20 mouse cellular contexts compared by ENCODE assay signal in the genomic region with DNA sequence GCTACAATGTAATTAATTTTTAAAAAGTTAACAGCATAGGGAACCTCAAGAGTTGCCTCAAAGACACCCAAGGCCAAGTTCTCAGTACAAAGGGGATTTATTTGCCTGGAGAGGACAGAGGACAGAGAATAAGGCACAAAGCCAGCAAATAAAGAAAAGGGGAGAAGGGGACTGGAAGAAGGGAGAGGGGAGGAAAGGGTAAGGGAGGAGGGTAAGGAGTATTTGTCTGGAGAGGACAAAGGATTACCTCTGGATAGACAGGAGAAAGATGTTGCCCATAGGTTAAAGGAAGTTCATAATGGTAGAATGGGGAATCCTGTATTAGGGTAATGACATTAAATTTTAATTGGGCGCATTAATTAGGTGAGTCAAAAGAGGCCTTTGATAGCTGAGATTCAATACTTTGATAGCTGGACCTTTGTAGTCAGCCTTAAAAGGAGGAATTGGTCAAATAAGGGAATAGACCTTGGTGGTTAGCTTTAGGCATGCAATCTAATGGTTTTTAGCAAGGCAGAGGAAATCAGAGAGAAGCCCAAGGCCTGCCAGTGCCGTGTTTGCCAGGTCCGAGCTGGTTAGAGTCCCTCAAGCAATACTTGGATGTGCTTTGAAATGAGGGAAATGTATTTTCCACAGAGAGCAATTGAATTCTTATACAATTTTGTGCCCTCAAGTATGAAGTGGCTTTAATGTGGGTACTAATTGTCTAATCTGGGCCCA.
DNase-seq lines count a peak whose midpoint lies in the region; ATAC-seq and TF ChIP-seq lines count a peak whose summit lies in the region.
"Had no signal": no experiment of that assay in that cellular context is flagged by ENCODE, and none has a peak within 500 bp of the region (broad histone marks: within the 10 kb centered on the region; RNA-seq: fewer than 3 reads in every experiment).

No protein-coding gene starts in this region.

- H3K4me1 ChIP-seq in forebrain, embryonic 11.5 days (replicated peaks; ENCODE audit: control insufficient read depth, insufficient read depth, low read length) = 0 out of 2 replicates have a peak, but pooled peaks cover 1% of the 10 kb centered on the region
- peaks cover 3% of the 10 kb centered on the region; the same call in 1 of the 2 replicates for H3K4me1 ChIP-seq in forebrain, embryonic 12.5 days
- no peaks in the 10 kb centered on the region for H3K4me1 ChIP-seq in forebrain, embryonic 14.5 days (ENCODE audit: control insufficient read depth, insufficient read depth, low read length)
- H3K4me1 ChIP-seq in midbrain, embryonic 14.5 days (ENCODE audit: control insufficient read depth, insufficient read depth, low read length) = no peaks in the 10 kb centered on the region
- no peaks in the 10 kb centered on the region for H3K4me1 ChIP-seq in lung, postnatal 0 days (ENCODE audit: insufficient read depth, low read depth, low read length)
- H3K4me1 ChIP-seq: embryonic facial prominence, embryonic 15.5 days; lung, embryonic 15.5 days had no signal

- DNase-seq in forebrain, embryonic 11.5 days (ENCODE audit: low spot score) = no peak
- DNase-seq in adrenal gland, postnatal 10 days = peak; percentile 43
- peak; percentile 10 for DNase-seq in forebrain, embryonic 14.5 days (ENCODE audit: low spot score)
- DNase-seq in midbrain, embryonic 14.5 days = peak; percentile 35
- no peak for DNase-seq in right cerebral cortex, postnatal 4 days
- DNase-seq in gastrocnemius, postnatal 4 days (ENCODE audit: low spot score in 2 of 2) = no peak
- DNase-seq in lung, postnatal 0 days (ENCODE audit: low spot score) = no peak
- DNase-seq: cerebellum, adult 11 months; cerebellum, postnatal 14 days; gastrocnemius, postnatal 36 days; kidney, adult 8-10 months; kidney, postnatal 25 days; thymus, postnatal 36 days had no signal

- no peaks in the 10 kb centered on the region for H3K9me3 ChIP-seq in forebrain, embryonic 11.5 days (ENCODE audit: control insufficient read depth, low read length)
- no peaks in the 10 kb centered on the region for H3K9me3 ChIP-seq in forebrain, embryonic 12.5 days
- no peaks in the 10 kb centered on the region for H3K9me3 ChIP-seq in forebrain, embryonic 14.5 days (replicated peaks; ENCODE audit: control insufficient read depth, low read length)
- no peaks in the 10 kb centered on the region for H3K9me3 ChIP-seq in midbrain, embryonic 14.5 days (ENCODE audit: control insufficient read depth, low read length)
- H3K9me3 ChIP-seq in lung, postnatal 0 days (ENCODE audit: low read length) = no peaks in the 10 kb centered on the region
- H3K9me3 ChIP-seq: embryonic facial prominence, embryonic 15.5 days; G1E; lung, embryonic 15.5 days had no signal

- TF ChIP-seq EP300 in lung, postnatal 0 days (IDR thresholded peaks at IDR 0.05) = no peak

- TF ChIP-seq CTCF in lung, postnatal 0 days (IDR thresholded peaks at IDR 0.05) = no peak

- H3K4me2 ChIP-seq in forebrain, embryonic 11.5 days (ENCODE audit: low read depth, low read length, severe bottlenecking) = no peak overlapping the region
- no peak overlapping the region for H3K4me2 ChIP-seq in forebrain, embryonic 12.5 days
- H3K4me2 ChIP-seq in forebrain, embryonic 14.5 days (ENCODE audit: low read length) = no peak overlapping the region
- H3K4me2 ChIP-seq in midbrain, embryonic 14.5 days (ENCODE audit: low read length) = no peak overlapping the region
- H3K4me2 ChIP-seq in lung, postnatal 0 days (replicated peaks; ENCODE audit: low read depth, low read length) = no peak overlapping the region
- H3K4me2 ChIP-seq: embryonic facial prominence, embryonic 15.5 days; lung, embryonic 15.5 days had no signal

- H3K27ac ChIP-seq in forebrain, embryonic 11.5 days (ENCODE audit: low read depth, low read length) = no peak overlapping the region
- H3K27ac ChIP-seq in forebrain, embryonic 12.5 days = no peak overlapping the region
- no peak overlapping the region for H3K27ac ChIP-seq in forebrain, embryonic 14.5 days (ENCODE audit: low read depth, low read length)
- H3K27ac ChIP-seq in midbrain, embryonic 14.5 days (replicated peaks; ENCODE audit: low read depth, low read length) = no peak overlapping the region
- no peak overlapping the region for H3K27ac ChIP-seq in lung, postnatal 0 days (ENCODE audit: low read length)
- H3K27ac ChIP-seq: embryonic facial prominence, embryonic 15.5 days; liver, embryonic 14.5 days; lung, embryonic 15.5 days; macrophage had no signal

- no peak overlapping the region for H3K4me3 ChIP-seq in forebrain, embryonic 11.5 days (ENCODE audit: low read depth, low read length)
- no peak overlapping the region for H3K4me3 ChIP-seq in forebrain, embryonic 12.5 days (replicated peaks)
- H3K4me3 ChIP-seq in forebrain, embryonic 14.5 days (ENCODE audit: low read depth, low read length) = no peak overlapping the region
- no peak overlapping the region for H3K4me3 ChIP-seq in midbrain, embryonic 14.5 days (replicated peaks; ENCODE audit: low read depth, low read length)
- no peak overlapping the region for H3K4me3 ChIP-seq in lung, postnatal 0 days (ENCODE audit: low read depth, low read length)
- H3K4me3 ChIP-seq: embryonic facial prominence, embryonic 15.5 days; lung, embryonic 15.5 days had no signal

- 69% methylated on average over 3 of the region's 3 CpGs for WGBS in forebrain, embryonic 11.5 days
- WGBS in forebrain, embryonic 12.5 days = 43% methylated on average over 3 of the region's 3 CpGs
- 39% methylated on average over 3 of the region's 3 CpGs for WGBS in forebrain, embryonic 14.5 days
- WGBS in midbrain, embryonic 14.5 days = 74% methylated on average over 3 of the region's 3 CpGs
- WGBS in lung, postnatal 0 days = 82% methylated on average over 3 of the region's 3 CpGs

- H3K9ac ChIP-seq in forebrain, embryonic 11.5 days (ENCODE audit: low read length) = no peak overlapping the region
- H3K9ac ChIP-seq in forebrain, embryonic 12.5 days = no peak overlapping the region
- H3K9ac ChIP-seq in forebrain, embryonic 14.5 days (ENCODE audit: low read length) = no peak overlapping the region
- no peak overlapping the region for H3K9ac ChIP-seq in midbrain, embryonic 14.5 days (replicated peaks; ENCODE audit: low read length)
- no peak overlapping the region for H3K9ac ChIP-seq in lung, postnatal 0 days (replicated peaks; ENCODE audit: low read depth)
- H3K9ac ChIP-seq: embryonic facial prominence, embryonic 15.5 days; liver, embryonic 14.5 days; lung, embryonic 15.5 days had no signal

- H3K36me3 ChIP-seq in forebrain, embryonic 11.5 days (ENCODE audit: control insufficient read depth, insufficient read depth, low read length) = no peaks in the 10 kb centered on the region
- no peaks in the 10 kb centered on the region for H3K36me3 ChIP-seq in forebrain, embryonic 12.5 days (replicated peaks)
- H3K36me3 ChIP-seq in forebrain, embryonic 14.5 days (ENCODE audit: control insufficient read depth, insufficient read depth, low read length) = no peaks in the 10 kb centered on the region
- no peaks in the 10 kb centered on the region for H3K36me3 ChIP-seq in midbrain, embryonic 14.5 days (ENCODE audit: control insufficient read depth, insufficient read depth, low read length)
- no peaks in the 10 kb centered on the region for H3K36me3 ChIP-seq in lung, postnatal 0 days (ENCODE audit: insufficient read depth, low read length)
- H3K36me3 ChIP-seq: embryonic facial prominence, embryonic 15.5 days; G1E; lung, embryonic 15.5 days had no signal

- no peaks in the 10 kb centered on the region for H3K27me3 ChIP-seq in forebrain, embryonic 11.5 days (ENCODE audit: control insufficient read depth, insufficient read depth, low read length)
- no peaks in the 10 kb centered on the region for H3K27me3 ChIP-seq in forebrain, embryonic 12.5 days
- H3K27me3 ChIP-seq in forebrain, embryonic 14.5 days (replicated peaks; ENCODE audit: control insufficient read depth, insufficient read depth, low read length) = no peaks in the 10 kb centered on the region
- no peaks in the 10 kb centered on the region for H3K27me3 ChIP-seq in midbrain, embryonic 14.5 days (ENCODE audit: control insufficient read depth, insufficient read depth, low read length)
- H3K27me3 ChIP-seq in lung, postnatal 0 days (replicated peaks; ENCODE audit: insufficient read depth, low read length) = no peaks in the 10 kb centered on the region
- H3K27me3 ChIP-seq: embryonic facial prominence, embryonic 15.5 days; lung, embryonic 15.5 days had no signal

- ATAC-seq in forebrain, embryonic 11.5 days (replicated peaks; ENCODE audit: low FRiP score) = peak; percentile 58; the same call in 1 of the 2 replicates
- ATAC-seq in forebrain, embryonic 12.5 days (ENCODE audit: low FRiP score) = no peak
- peak; percentile 46; the same call in 1 of the 2 replicates for ATAC-seq in forebrain, embryonic 14.5 days
- ATAC-seq in midbrain, embryonic 14.5 days (ENCODE audit: low FRiP score, low TSS enrichment) = peak; percentile 66; the same call in 1 of the 2 replicates
- ATAC-seq in lung, postnatal 0 days = no peak
- ATAC-seq: activated CD4-positive, CD25-positive, alpha-beta regulatory T cell, adult 4 months had no signal

Comparison
In these comparisons a context has a peak if more than half of its experiments do, and no peak if none do; other contexts are left out.
1. ATAC-seq: peak in forebrain, embryonic 11.5 days (single experiment), forebrain, embryonic 14.5 days (single experiment) and midbrain, embryonic 14.5 days (single experiment); none in forebrain, embryonic 12.5 days (single experiment) and lung, postnatal 0 days (single experiment).
2. DNase-seq: peak in adrenal gland, postnatal 10 days (single experiment), forebrain, embryonic 14.5 days (single experiment) and midbrain, embryonic 14.5 days (single experiment); none in forebrain, embryonic 11.5 days (single experiment), right cerebral cortex, postnatal 4 days (single experiment), gastrocnemius, postnatal 4 days (0 of 2) and lung, postnatal 0 days (single experiment).